1 mouse cellular context compared by ENCODE assay signal in the genomic region with DNA sequence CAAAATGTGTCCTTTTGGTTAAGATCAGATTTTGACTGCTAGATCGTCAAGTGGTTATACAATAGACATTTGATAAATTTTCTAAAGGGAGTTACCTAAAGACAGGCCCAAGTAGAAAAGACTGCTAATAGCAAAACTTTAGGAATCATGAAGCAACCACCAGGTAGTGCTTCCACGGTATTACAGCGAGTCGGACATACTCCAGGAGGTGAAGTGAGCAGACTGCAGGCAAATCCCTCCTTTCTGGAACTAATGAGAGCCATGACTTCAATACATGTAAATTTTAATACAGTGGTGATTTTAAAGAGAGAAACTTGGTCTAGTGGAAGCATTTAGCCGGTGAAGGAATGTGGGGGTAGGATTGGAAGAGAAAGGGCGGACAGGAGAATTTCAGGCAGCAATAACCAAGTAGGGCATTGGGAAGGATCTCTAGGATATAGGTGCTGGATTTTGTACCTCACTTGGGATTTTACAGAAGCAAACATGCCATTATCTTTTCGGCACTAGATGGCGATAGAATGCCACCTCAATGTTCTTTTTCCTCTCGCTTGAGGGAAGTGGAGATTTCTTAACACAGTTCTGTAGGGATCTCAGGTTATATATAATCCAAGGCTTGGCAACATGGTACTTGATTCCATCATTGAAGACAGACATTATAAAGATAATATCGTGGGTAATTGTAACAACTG.
TF ChIP-seq lines count a peak whose summit lies in the region.

No protein-coding gene starts in this region.

TF ChIP-seq in C2C12, 6 proteins besides CTCF, POLR2A, EP300 and RAD21:
- TF ChIP-seq MYOG (IDR thresholded peaks at IDR 0.05; ENCODE audit: control insufficient read depth, extremely low read depth, insufficient read length) (no peak), USF1 (IDR thresholded peaks at IDR 0.05; ENCODE audit: low read depth) (no peak), CEBPB (IDR thresholded peaks at IDR 0.05; ENCODE audit: low read depth) (no peak), MYOD1 (IDR thresholded peaks at IDR 0.05; ENCODE audit: control insufficient read depth, insufficient read length, low read depth) (no peak), MAX (IDR thresholded peaks at IDR 0.05) (no peak), FOSL1 (IDR thresholded peaks at IDR 0.05; ENCODE audit: insufficient read depth, low read length, poor library complexity, severe bottlenecking) (no peak)
